Mouse (Mus musculus) bone marrow macrophage, adult 2 months (primary cell): ENCODE results near the gene Txndc9. TPM values are rescaled to one million over a fixed set of nuclear protein-coding genes. Genes with fewer than 3 reads are reported as not detected.

Source experiments
- H3K27ac ChIP-seq: 2 replicates; pipeline ENCODE4 v1.5.1; 2012; ENCODE audit warnings: low read depth, low read length; ENCODE audit not compliant: insufficient read depth
- H3K4me1 ChIP-seq: 2 replicates; pipeline ENCODE4 v1.6.1; 2012; ENCODE audit warnings: low read length; ENCODE audit not compliant: control insufficient read depth, insufficient read depth
- H3K4me3 ChIP-seq: 2 replicates; pipeline ENCODE4 v1.5.1; 2012; ENCODE audit warnings: mild to moderate bottlenecking, low read length, moderate library complexity; ENCODE audit not compliant: insufficient read depth
- CTCF ChIP-seq: IDR thresholded peaks from 2 replicates; pipeline ENCODE4 v1.5.1; 2012; ENCODE audit warnings: low read depth, mild to moderate bottlenecking, low read length, moderate library complexity
- POLR2A ChIP-seq: IDR thresholded peaks from 2 replicates; pipeline ENCODE4 v1.6.1; 2012; ENCODE audit warnings: mild to moderate bottlenecking, low read depth, low read length, borderline replicate concordance
- polyA plus RNA-seq: library from polyadenylated mRNA; stranded (reverse); fragments of >200 nt; gene quantifications from 2 replicates; pipeline ENCODE4 v1.2.4, GENCODE M21; 2012; ENCODE audit not compliant: missing spikeins, insufficient read depth, insufficient read length

The Txndc9 gene
- polyA plus RNA-seq = 81.8 and 82.9 TPM in 2 replicates

DNA sequence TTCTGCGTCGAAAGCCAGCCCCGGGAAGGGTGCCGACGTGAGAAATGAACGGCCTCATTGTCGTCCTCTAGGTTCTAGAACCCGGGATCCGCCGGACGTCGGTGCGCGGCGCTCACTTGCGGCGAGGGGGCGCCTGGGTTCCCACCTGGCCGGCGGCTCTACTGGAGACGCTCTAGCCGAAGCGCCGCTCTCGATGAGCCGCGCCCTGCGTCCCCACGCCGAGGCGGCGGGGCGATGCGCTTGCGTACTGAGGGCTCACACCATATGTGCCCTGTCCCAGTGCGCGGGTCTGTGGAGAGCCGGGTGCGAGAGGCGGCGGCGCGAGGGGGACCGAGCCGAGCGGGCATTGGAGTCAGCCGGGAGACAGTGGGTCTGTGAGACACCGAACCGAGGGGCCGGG is at the start of gene Txndc9, which contains the start of gene Eif5b:
TSS of gene Txndc9 (minus strand) at position 27 of the 400 bp plus-strand sequence.
TSS of gene Eif5b (plus strand) at position 144 of the 400 bp plus-strand sequence.
- Histone ChIP-seq H3K27ac (peak within 1 kb of the TSS; percentile 86), H3K4me3 (peak within 1 kb of the TSS; percentile 88), H3K4me1 (peaks cover 12% of the 10 kb centered on the region)
- TF ChIP-seq POLR2A = no peak
- peak; percentile 38; the same call in 1 of the 2 replicates for TF ChIP-seq CTCF

DNA sequence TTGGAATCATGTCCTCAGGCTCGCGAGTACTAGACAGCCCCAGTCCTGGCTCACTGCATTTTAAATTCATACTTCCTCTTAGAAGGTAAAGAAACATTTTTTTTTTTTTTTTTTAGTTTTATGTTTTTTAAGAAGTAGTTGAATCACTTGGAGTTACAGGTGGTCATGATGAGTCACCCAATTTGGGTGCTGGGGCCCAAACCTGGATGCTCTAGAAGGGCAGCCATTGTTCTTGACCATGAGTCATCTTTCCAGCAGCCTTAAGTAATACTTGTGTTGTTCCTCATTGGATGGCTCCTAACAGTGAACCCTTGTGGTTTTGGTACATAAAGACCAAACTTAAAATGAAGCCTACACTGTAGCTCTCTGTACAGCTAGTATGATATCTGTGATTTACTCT is 41.2 kb upstream of the Txndc9 start:
- H3K4me3 ChIP-seq = no peak overlapping the region
- H3K4me1 ChIP-seq = 0 out of 2 replicates have a peak, but pooled peaks cover 4% of the 10 kb centered on the region
- TF ChIP-seq CTCF (no peak), POLR2A (no peak)
- H3K27ac ChIP-seq = no peak overlapping the region

GRCm38 (mm10) chr1:38037375-38037774 is 39.7 kb upstream of the Txndc9 start:
- no peak overlapping the region for H3K27ac ChIP-seq
- TF ChIP-seq CTCF = no peak
- no peak for TF ChIP-seq POLR2A
- 0 out of 2 replicates have a peak, but pooled peaks cover 4% of the 10 kb centered on the region for H3K4me1 ChIP-seq
- H3K4me3 ChIP-seq = no peak overlapping the region

- Histone ChIP-seq H3K27ac (no peak overlapping the region), H3K4me1 (0 out of 2 replicates have a peak, but pooled peaks cover 4% of the 10 kb centered on the region), H3K4me3 (no peak overlapping the region)
- TF ChIP-seq CTCF (no peak), POLR2A (no peak)
Measured at GRCm38 (mm10) chr1:38035521-38035920, 37.8 kb upstream of the Txndc9 start.

DNA sequence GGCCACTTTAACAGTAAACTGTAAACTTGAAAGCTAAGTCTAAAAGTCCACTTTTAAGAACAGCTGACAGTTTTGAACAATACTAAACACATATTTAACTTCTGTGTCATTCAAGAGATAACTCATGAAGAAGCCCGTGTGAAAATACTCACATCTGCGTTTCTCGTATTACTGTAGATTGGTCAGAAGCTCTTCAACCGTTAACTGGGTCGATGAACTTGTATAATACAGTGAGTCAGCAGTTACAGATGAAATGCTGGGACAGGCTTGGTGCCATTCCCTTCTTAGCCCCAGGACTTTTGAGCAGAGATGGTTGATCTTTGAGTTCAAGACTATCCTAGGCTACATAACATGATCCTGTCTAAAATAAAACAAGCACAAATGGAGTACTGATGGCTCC is 33.7 kb upstream of the Txndc9 start:
- TF ChIP-seq CTCF = no peak
- TF ChIP-seq POLR2A = no peak
- Histone ChIP-seq H3K4me3 (no peak overlapping the region), H3K4me1 (peaks cover 3% of the 10 kb centered on the region; the same call in 1 of the 2 replicates), H3K27ac (no peak overlapping the region)

DNA sequence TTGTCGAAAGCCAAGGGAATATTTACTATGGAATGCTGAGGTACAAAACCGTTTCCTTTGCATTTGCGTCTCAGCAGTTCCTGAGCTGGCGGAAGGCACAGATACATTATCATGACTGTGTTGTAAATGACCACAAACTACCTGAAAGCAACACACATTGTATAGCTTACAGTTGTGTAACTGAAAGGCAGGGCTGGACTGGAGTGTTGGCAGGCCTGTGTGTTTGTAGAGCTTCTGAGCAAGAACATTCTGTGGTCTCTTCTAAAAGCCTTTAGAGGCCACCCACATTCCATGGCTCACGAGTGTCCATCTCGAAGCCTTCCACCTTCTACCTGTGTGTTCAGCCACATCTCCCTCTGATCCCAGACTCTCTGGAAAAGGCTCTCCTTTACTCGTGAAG is 29.6 kb upstream of the Txndc9 start:
- no peak for TF ChIP-seq CTCF
- TF ChIP-seq POLR2A = no peak
- peaks cover 3% of the 10 kb centered on the region; the same call in 1 of the 2 replicates for H3K4me1 ChIP-seq
- H3K4me3 ChIP-seq = no peak overlapping the region
- H3K27ac ChIP-seq = no peak overlapping the region

DNA sequence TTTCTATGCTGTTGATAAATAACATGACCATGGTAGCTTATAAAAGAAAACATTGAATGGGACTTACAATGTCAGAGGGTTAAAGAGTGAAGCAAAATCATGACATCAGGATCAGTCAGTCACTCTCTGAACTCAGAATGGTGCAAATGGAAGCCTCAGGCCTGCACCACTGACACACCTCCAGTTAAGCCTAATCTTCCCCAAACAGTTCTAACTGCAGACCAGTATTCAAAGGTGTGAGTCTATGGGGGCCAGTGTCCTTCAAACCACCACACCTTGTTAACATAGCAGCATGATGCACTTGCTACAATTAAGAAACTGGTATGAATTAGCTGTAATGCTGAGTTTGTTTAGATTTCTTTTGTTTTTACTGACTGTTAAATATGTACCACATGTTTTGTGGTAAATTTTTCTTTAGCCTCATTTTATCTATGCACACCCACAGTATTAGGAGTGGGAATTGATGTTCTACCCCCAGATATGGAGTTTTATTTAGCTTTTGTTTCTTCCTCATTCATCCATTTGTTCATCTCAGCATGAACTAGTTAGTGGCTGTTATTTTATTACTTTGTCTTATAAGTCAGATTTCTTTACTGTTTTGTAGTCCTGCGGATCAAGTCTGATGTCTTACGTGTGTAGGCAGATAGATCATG is 17.0 kb upstream of the Txndc9 start:
- no peak for TF ChIP-seq CTCF
- TF ChIP-seq POLR2A = no peak
- Histone ChIP-seq H3K27ac (no peak overlapping the region), H3K4me3 (no peak overlapping the region), H3K4me1 (peaks cover 15% of the 10 kb centered on the region)

GRCm38 (mm10) chr1:38012509-38012908 is 14.8 kb upstream of the Txndc9 start:
- H3K4me1 ChIP-seq = peaks cover 15% of the 10 kb centered on the region
- TF ChIP-seq POLR2A (no peak), CTCF (no peak)
- peak overlapping the region; percentile 76 for H3K27ac ChIP-seq
- H3K4me3 ChIP-seq = peak overlapping the region; percentile 38

- TF ChIP-seq POLR2A = no peak
- no peak for TF ChIP-seq CTCF
- Histone ChIP-seq H3K27ac (peak overlapping the region; percentile 31), H3K4me3 (no peak overlapping the region), H3K4me1 (peaks cover 15% of the 10 kb centered on the region)
Measured at GRCm38 (mm10) chr1:38012104-38012503, 14.4 kb upstream of the Txndc9 start.

DNA sequence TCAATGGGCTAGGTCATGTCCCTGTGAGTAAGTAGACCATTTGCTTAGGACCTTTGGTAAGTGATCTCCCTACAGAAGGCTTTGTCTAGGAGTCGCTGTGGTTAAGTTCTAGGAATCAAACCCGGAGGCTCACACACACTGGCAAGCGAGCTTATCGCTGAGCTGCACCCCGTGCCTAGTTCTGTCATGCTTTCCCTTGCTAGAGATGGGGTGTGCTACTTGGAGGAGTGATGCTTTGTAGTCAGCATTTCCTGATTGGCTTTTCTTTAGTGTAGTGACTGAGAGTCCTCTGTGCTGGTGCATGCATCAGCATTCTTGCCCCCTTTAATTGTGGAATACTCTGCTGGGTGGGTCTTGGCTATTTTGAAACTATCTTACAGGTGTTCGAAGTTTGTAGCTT is 14.0 kb upstream of the Txndc9 start:
- H3K4me3 ChIP-seq = no peak overlapping the region
- H3K27ac ChIP-seq = peak overlapping the region; percentile 31
- TF ChIP-seq POLR2A = no peak
- peaks cover 18% of the 10 kb centered on the region for H3K4me1 ChIP-seq

- Histone ChIP-seq H3K27ac (no peak overlapping the region), H3K4me1 (peaks cover 11% of the 10 kb centered on the region), H3K4me3 (no peak overlapping the region)
- TF ChIP-seq POLR2A = no peak
- no peak for TF ChIP-seq CTCF
Measured at GRCm38 (mm10) chr1:38006741-38007140, 9.0 kb upstream of the Txndc9 start.
